Mouse (Mus musculus) brown adipose tissue, adult 24 weeks (tissue): Measurements from ENCODE around the gene Atp1b4. TPM values are rescaled to one million over a fixed set of nuclear protein-coding genes. Genes with fewer than 3 reads are reported as not detected.
"Not testable (repeated sequence)": the region's sequence is repeated elsewhere in the genome, so short reads cannot be mapped to it uniquely, and the experiment has no call there.

Source experiments
- H3K27ac ChIP-seq: fragments of 200-500 bp; replicated peaks from 2 replicates; pipeline ENCODE4 v1.5.1; 2012; ENCODE audit warnings: low read depth, mild to moderate bottlenecking, low read length
- H3K4me1 ChIP-seq: fragments of 200-500 bp; 2 replicates; pipeline ENCODE4 v1.6.1; 2012; ENCODE audit warnings: low read length, mixed read lengths; ENCODE audit not compliant: control insufficient read depth, insufficient read depth, insufficient read length
- H3K4me3 ChIP-seq: fragments of 200-500 bp; 2 replicates; pipeline ENCODE4 v1.5.1; 2012; ENCODE audit warnings: low read depth, mild to moderate bottlenecking, low read length, moderate library complexity; ENCODE audit not compliant: insufficient read depth
- polyA plus RNA-seq: library from polyadenylated mRNA; stranded (reverse); fragments of >200 nt; gene quantifications from 2 replicates; pipeline ENCODE4 v1.2.4, GENCODE M21; 2012; ENCODE audit not compliant: missing spikeins, insufficient read depth, insufficient read length

Atp1b4 gene
- not detected in 2 replicates for polyA plus RNA-seq

GRCm38 (mm10) chrX:38315884-38316283 is at the start of gene Atp1b4:
Gene Atp1b4, plus strand, starts transcription at chrX:38316184.
- H3K4me3 ChIP-seq = no peak within 1 kb of the TSS
- no peaks in the 10 kb centered on the region for H3K4me1 ChIP-seq
- H3K27ac ChIP-seq = no peak within 1 kb of the TSS

- no peak overlapping the region for H3K4me3 ChIP-seq
- H3K4me1 ChIP-seq = no peaks in the 10 kb centered on the region
Measured at GRCm38 (mm10) chrX:38308597-38308996, 7.4 kb upstream of the Atp1b4 start.

GRCm38 (mm10) chrX:38311054-38311453 is 4.9 kb upstream of the Atp1b4 start:
- H3K27ac ChIP-seq = no peak overlapping the region
- H3K4me3 ChIP-seq = no peak overlapping the region
- no peaks in the 10 kb centered on the region for H3K4me1 ChIP-seq

More at GRCm38 (mm10) chrX:38308597-38308996, 7.4 kb upstream of the Atp1b4 start:
- no peak overlapping the region for H3K27ac ChIP-seq

GRCm38 (mm10) chrX:38312910-38313625 is 2.9 kb upstream of the Atp1b4 start:
- no peaks in the 10 kb centered on the region for H3K4me1 ChIP-seq
- H3K27ac ChIP-seq = no peak overlapping the region

GRCm38 (mm10) chrX:38313626-38314210 is 2.3 kb upstream of the Atp1b4 start:
- Histone ChIP-seq H3K4me3 (no peak overlapping the region), H3K27ac (no peak overlapping the region), H3K4me1 (no peaks in the 10 kb centered on the region)

More at GRCm38 (mm10) chrX:38312910-38313625, 2.9 kb upstream of the Atp1b4 start:
- no peak overlapping the region for H3K4me3 ChIP-seq

- no peaks in the 10 kb centered on the region for H3K4me1 ChIP-seq
- H3K27ac ChIP-seq = no peak overlapping the region
- H3K4me3 ChIP-seq = no peak overlapping the region
Measured at GRCm38 (mm10) chrX:38330695-38331406, 14.9 kb downstream of the Atp1b4 start.

GRCm38 (mm10) chrX:38334329-38335279 is 18.6 kb downstream of the Atp1b4 start:
- Histone ChIP-seq H3K27ac (no peak overlapping the region), H3K4me1 (no peaks in the 10 kb centered on the region)

GRCm38 (mm10) chrX:38362016-38362415 is 46.0 kb downstream of the Atp1b4 start:
- Histone ChIP-seq H3K4me3 (no peak overlapping the region), H3K4me1 (no peaks in the 10 kb centered on the region), H3K27ac (no peak overlapping the region; the same call in 1 of the 2 replicates)

More at GRCm38 (mm10) chrX:38334329-38335279, 18.6 kb downstream of the Atp1b4 start:
- no peak overlapping the region for H3K4me3 ChIP-seq

GRCm38 (mm10) chrX:38364621-38365020 is 48.6 kb downstream of the Atp1b4 start:
- not testable (repeated sequence) for H3K4me3 ChIP-seq, H3K4me1 ChIP-seq
- 0 out of 2 replicates have a peak overlapping the region, but pooled peaks have one; percentile 24 for H3K27ac ChIP-seq

GRCm38 (mm10) chrX:38373169-38373568 is 57.2 kb downstream of the Atp1b4 start:
- not testable (repeated sequence) for H3K27ac ChIP-seq, H3K4me3 ChIP-seq, H3K4me1 ChIP-seq

Other genes starting within 250 kb of the Atp1b4 start
- not detected in 2 replicates for gene Rhox10, start 249.7 kb upstream of the Atp1b4 start, polyA plus RNA-seq
- gene Rhox11, start 231.0 kb upstream of the Atp1b4 start, polyA plus RNA-seq = not detected in 2 replicates
- gene Rhox12, start 205.3 kb upstream of the Atp1b4 start, polyA plus RNA-seq = not detected in 2 replicates
- gene Rhox13, start 195.0 kb upstream of the Atp1b4 start, polyA plus RNA-seq = not detected in 2 replicates
- gene Zbtb33, start 126.4 kb upstream of the Atp1b4 start, polyA plus RNA-seq = 9.1 and 10.9 TPM in 2 replicates
- gene Tmem255a, start 63.7 kb upstream of the Atp1b4 start, polyA plus RNA-seq = 0.88 TPM in 1 of 2 replicates, not detected in the other
- gene Lamp2, start 140.3 kb downstream of the Atp1b4 start, polyA plus RNA-seq = 115 and 142 TPM in 2 replicates